Mouse (Mus musculus): Measurements from ENCODE around the gene Timeless.

- no peak for TF ChIP-seq CTCF (IDR thresholded peaks at IDR 0.05; ENCODE audit: low read depth, low read length)
- no peak for TF ChIP-seq GATA1 (IDR thresholded peaks at IDR 0.05; ENCODE audit: borderline replicate concordance, low read length)
Observed at GRCm38 (mm10) chr10:128259946-128260345, 28.1 kb downstream of the Timeless start.
